ENCODE assay signal across 28 mouse cellular contexts in genomic region chr10:111712991-111713390, GRCm38 (mm10).
DNase-seq lines count a peak whose midpoint lies in the region; ATAC-seq lines count a peak whose summit lies in the region.
"Had no signal": no experiment of that assay in that cellular context is flagged by ENCODE, and none has a peak within 500 bp of the region (broad histone marks: within the 10 kb centered on the region; RNA-seq: fewer than 3 reads in every experiment).

No protein-coding gene starts in this region.

- WGBS in intestine, embryonic 14.5 days = 92% methylated on average over 7 of the region's 7 CpGs
- 85% methylated on average over 7 of the region's 7 CpGs for WGBS in intestine, embryonic 16.5 days
- WGBS in midbrain, embryonic 15.5 days = 65% methylated on average over 7 of the region's 7 CpGs

- no peak overlapping the region for H3K27ac ChIP-seq in intestine, embryonic 14.5 days (ENCODE audit: low read depth)
- H3K27ac ChIP-seq in intestine, embryonic 16.5 days (ENCODE audit: low read length) = no peak overlapping the region
- H3K27ac ChIP-seq in midbrain, embryonic 15.5 days = no peak overlapping the region
- H3K27ac ChIP-seq: embryonic facial prominence, embryonic 12.5 days; embryonic facial prominence, embryonic 15.5 days; gastrocnemius, adult 2 months; heart, adult 2 months; heart, embryonic 10.5 days; heart, embryonic 13.5 days; hindbrain, embryonic 12.5 days; hindbrain, embryonic 15.5 days; intestine, embryonic 15.5 days had no signal

- no peak overlapping the region for H3K4me3 ChIP-seq in intestine, embryonic 14.5 days (ENCODE audit: low read depth, low read length)
- H3K4me3 ChIP-seq in intestine, embryonic 16.5 days (ENCODE audit: low read length) = no peak overlapping the region
- H3K4me3 ChIP-seq in midbrain, embryonic 15.5 days = no peak overlapping the region
- H3K4me3 ChIP-seq: embryonic facial prominence, embryonic 12.5 days; embryonic facial prominence, embryonic 15.5 days; gastrocnemius, adult 2 months; heart, adult 2 months; heart, embryonic 10.5 days; heart, embryonic 13.5 days; hindbrain, embryonic 12.5 days; hindbrain, embryonic 15.5 days; intestine, embryonic 15.5 days had no signal

- no peak overlapping the region for H3K4me2 ChIP-seq in intestine, embryonic 14.5 days (ENCODE audit: low read length)
- H3K4me2 ChIP-seq in intestine, embryonic 16.5 days (ENCODE audit: low read depth, low read length) = no peak overlapping the region
- H3K4me2 ChIP-seq in midbrain, embryonic 15.5 days = no peak overlapping the region
- H3K4me2 ChIP-seq: embryonic facial prominence, embryonic 12.5 days; embryonic facial prominence, embryonic 15.5 days; heart, embryonic 13.5 days; hindbrain, embryonic 12.5 days; hindbrain, embryonic 15.5 days; intestine, embryonic 15.5 days had no signal

- no peak overlapping the region for H3K9ac ChIP-seq in intestine, embryonic 14.5 days (ENCODE audit: low read length)
- no peak overlapping the region for H3K9ac ChIP-seq in intestine, embryonic 16.5 days (ENCODE audit: low read depth, low read length)
- no peak overlapping the region for H3K9ac ChIP-seq in midbrain, embryonic 15.5 days
- H3K9ac ChIP-seq: embryonic facial prominence, embryonic 12.5 days; embryonic facial prominence, embryonic 15.5 days; forebrain, postnatal 0 days; heart, embryonic 13.5 days; hindbrain, embryonic 12.5 days; hindbrain, embryonic 15.5 days; intestine, embryonic 15.5 days had no signal

- DNase-seq in adrenal gland, postnatal 10 days = peak; percentile 19
- no peak for DNase-seq in adrenal gland, postnatal 4 days (ENCODE audit: low spot score in 2 of 2)
- DNase-seq in intestine, embryonic 14.5 days (ENCODE audit: low spot score) = peak; percentile 48
- DNase-seq: adrenal gland, postnatal 36 days; cerebellum, adult 11 months; cerebellum, adult 2 months; cerebellum, adult 9-11 months; cerebellum, postnatal 25 days; forebrain, postnatal 0 days; gastrocnemius, adult 2 months; gastrocnemius, postnatal 14 days; heart, adult 2 months; heart, postnatal 14 days; kidney, adult 18-20 months had no signal

- H3K36me3 ChIP-seq in intestine, embryonic 14.5 days (ENCODE audit: control insufficient read depth, insufficient read depth, low read length) = no peaks in the 10 kb centered on the region
- H3K36me3 ChIP-seq in intestine, embryonic 16.5 days (ENCODE audit: control insufficient read depth, insufficient read depth, low read length) = no peaks in the 10 kb centered on the region
- H3K36me3 ChIP-seq in midbrain, embryonic 15.5 days (replicated peaks) = no peaks in the 10 kb centered on the region
- H3K36me3 ChIP-seq: embryonic facial prominence, embryonic 12.5 days; embryonic facial prominence, embryonic 15.5 days; G1E; heart, embryonic 10.5 days; heart, embryonic 13.5 days; hindbrain, embryonic 12.5 days; hindbrain, embryonic 15.5 days; intestine, embryonic 15.5 days had no signal

- ATAC-seq in intestine, embryonic 14.5 days (replicated peaks; ENCODE audit: low FRiP score, low TSS enrichment, low read depth) = no peak
- no peak for ATAC-seq in intestine, embryonic 16.5 days
- peak; percentile 30; the same call in 1 of the 2 replicates for ATAC-seq in granulocyte monocyte progenitor cell, adult 5-6 weeks (replicated peaks; ENCODE audit: poor library complexity, severe bottlenecking)
- no peak for ATAC-seq in midbrain, embryonic 15.5 days (replicated peaks)
- ATAC-seq: activated CD4-positive, CD25-positive, alpha-beta regulatory T cell, adult 4 months; forebrain, embryonic 14.5 days; forebrain, postnatal 0 days; intestine, embryonic 15.5 days; Patski had no signal

- H3K9me3 ChIP-seq in intestine, embryonic 14.5 days (ENCODE audit: control insufficient read depth, low read length) = no peaks in the 10 kb centered on the region
- no peaks in the 10 kb centered on the region for H3K9me3 ChIP-seq in intestine, embryonic 16.5 days (ENCODE audit: control insufficient read depth, low read length)
- H3K9me3 ChIP-seq in midbrain, embryonic 15.5 days = 0 out of 2 replicates have a peak, but pooled peaks cover 4% of the 10 kb centered on the region
- H3K9me3 ChIP-seq: embryonic facial prominence, embryonic 12.5 days; embryonic facial prominence, embryonic 15.5 days; G1E; heart, embryonic 10.5 days; hindbrain, embryonic 12.5 days; hindbrain, embryonic 15.5 days; intestine, embryonic 15.5 days had no signal

- no peaks in the 10 kb centered on the region for H3K27me3 ChIP-seq in intestine, embryonic 14.5 days (replicated peaks; ENCODE audit: control insufficient read depth, insufficient read depth, low read length)
- no peaks in the 10 kb centered on the region for H3K27me3 ChIP-seq in intestine, embryonic 16.5 days (replicated peaks; ENCODE audit: control insufficient read depth, insufficient read depth, low read length)
- no peaks in the 10 kb centered on the region for H3K27me3 ChIP-seq in midbrain, embryonic 15.5 days (replicated peaks)
- H3K27me3 ChIP-seq: embryonic facial prominence, embryonic 12.5 days; embryonic facial prominence, embryonic 15.5 days; heart, embryonic 13.5 days; hindbrain, embryonic 12.5 days; hindbrain, embryonic 15.5 days; intestine, embryonic 15.5 days; Patski had no signal

- no peaks in the 10 kb centered on the region for H3K4me1 ChIP-seq in intestine, embryonic 14.5 days (replicated peaks; ENCODE audit: control insufficient read depth, insufficient read depth, low read length)
- H3K4me1 ChIP-seq in intestine, embryonic 16.5 days (ENCODE audit: control insufficient read depth, insufficient read depth, low read length) = no peaks in the 10 kb centered on the region
- H3K4me1 ChIP-seq in midbrain, embryonic 15.5 days = no peaks in the 10 kb centered on the region
- H3K4me1 ChIP-seq: embryonic facial prominence, embryonic 12.5 days; embryonic facial prominence, embryonic 15.5 days; hindbrain, embryonic 15.5 days; intestine, embryonic 15.5 days had no signal

Comparison
In these comparisons a context has a peak if more than half of its experiments do, and no peak if none do; other contexts are left out.
1. DNase-seq: peak in adrenal gland, postnatal 10 days (single experiment) and intestine, embryonic 14.5 days (single experiment); none in adrenal gland, postnatal 4 days (0 of 2).